Mouse (Mus musculus) cortical plate, adult 2 months (tissue): Measurements from ENCODE around the gene Grik4.

Experiments
- CTCF ChIP-seq: fragments of 200-500 bp; IDR thresholded peaks from 2 replicates; pipeline ENCODE4 v1.5.1; 2011; ENCODE audit warnings: mild to moderate bottlenecking, control low read depth, low read length; ENCODE audit not compliant: insufficient read depth; ENCODE audit errors: extremely low read depth
- POLR2A ChIP-seq: fragments of 200-500 bp; IDR thresholded peaks from 2 replicates; pipeline ENCODE4 v1.6.1; 2011; ENCODE audit warnings: mild to moderate bottlenecking, low read length, control low read depth; ENCODE audit not compliant: insufficient read depth; ENCODE audit errors: extremely low read depth

- TF ChIP-seq CTCF (no peak), POLR2A (no peak)
Observed at GRCm38 (mm10) chr9:42722501-42722900, 221.8 kb downstream of the Grik4 start.
